Mouse (Mus musculus): ENCODE measurements around the gene Alox15. TPM values are rescaled to one million over a fixed set of nuclear protein-coding genes. Genes with fewer than 3 reads are reported as not detected.
A peak's percentile ranks its signal among the peaks of the same experiment; 100 is the strongest.
"Not testable (repeated sequence)": the region's sequence is repeated elsewhere in the genome, so short reads cannot be mapped to it uniquely, and the experiment has no call there.

Alox15 gene
- not detected for total RNA-seq (2021)
- long read RNA-seq, experiment 1: 0 reads
- long read RNA-seq, experiment 2, partial matches to known transcripts: 1 of 1 reads
- long read RNA-seq, experiment 2, other reads (novel, unspliced or antisense): 0 of 1 reads

GRCm38 (mm10) chr11:70351868-70352267, at the start of gene Alox15:
Alox15 (minus strand) TSS chr11:70352031.
- intact Hi-C loops (cut with DNase I; ENCODE audit: low total_unique reads): no loop called here
- DNase-seq: no peak

- DNase-seq: no peak
- intact Hi-C loops (cut with DNase I; ENCODE audit: low total_unique reads): no loop called here
Measured at GRCm38 (mm10) chr11:70389421-70389820, 37.6 kb upstream of the Alox15 start.

GRCm38 (mm10) chr11:70387436-70387835, 35.6 kb upstream of the Alox15 start:
- intact Hi-C loops (cut with DNase I; ENCODE audit: low total_unique reads): no loop called here
- DNase-seq: no peak

- DNase-seq: no peak
- intact Hi-C loops (cut with DNase I; ENCODE audit: low total_unique reads): no loop called here
Measured at GRCm38 (mm10) chr11:70384136-70384535, 32.3 kb upstream of the Alox15 start.

GRCm38 (mm10) chr11:70381330-70381729, 29.5 kb upstream of the Alox15 start:
- intact Hi-C loops (cut with DNase I; ENCODE audit: low total_unique reads): no loop called here
- no peak for DNase-seq

GRCm38 (mm10) chr11:70380478-70381005, 28.7 kb upstream of the Alox15 start:
- intact Hi-C loops (cut with DNase I; ENCODE audit: low total_unique reads): no loop called here
- no peak for DNase-seq

GRCm38 (mm10) chr11:70376054-70376453, 24.2 kb upstream of the Alox15 start:
- intact Hi-C loops (cut with DNase I; ENCODE audit: low total_unique reads): no loop called here
- no peak for DNase-seq

- intact Hi-C loops (cut with DNase I; ENCODE audit: low total_unique reads): no loop called here
Measured at GRCm38 (mm10) chr11:70374302-70374701, 22.5 kb upstream of the Alox15 start.

GRCm38 (mm10) chr11:70372849-70373557, 21.2 kb upstream of the Alox15 start:
- intact Hi-C loops (cut with DNase I; ENCODE audit: low total_unique reads): no loop called here

More at GRCm38 (mm10) chr11:70374302-70374701, 22.5 kb upstream of the Alox15 start:
- no peak for DNase-seq

GRCm38 (mm10) chr11:70372396-70372795, 20.6 kb upstream of the Alox15 start:
- no peak for DNase-seq
- intact Hi-C loops (cut with DNase I; ENCODE audit: low total_unique reads): no loop called here

More at GRCm38 (mm10) chr11:70372849-70373557, 21.2 kb upstream of the Alox15 start:
- no peak for DNase-seq

GRCm38 (mm10) chr11:70368626-70369025, 16.8 kb upstream of the Alox15 start:
- DNase-seq; intact Hi-C loops (cut with DNase I; ENCODE audit: low total_unique reads): not testable (repeated sequence)

- DNase-seq; intact Hi-C loops (cut with DNase I; ENCODE audit: low total_unique reads): not testable (repeated sequence)
Measured at GRCm38 (mm10) chr11:70367701-70368100, 15.9 kb upstream of the Alox15 start.

- intact Hi-C loops (cut with DNase I; ENCODE audit: low total_unique reads): no loop called here
- no peak for DNase-seq
Measured at GRCm38 (mm10) chr11:70348630-70349029, 3.2 kb downstream of the Alox15 start.

- intact Hi-C loops (cut with DNase I; ENCODE audit: low total_unique reads): no loop called here
- DNase-seq: no peak
Measured at GRCm38 (mm10) chr11:70347861-70348260, 4.0 kb downstream of the Alox15 start.

GRCm38 (mm10) chr11:70345546-70345945, 6.3 kb downstream of the Alox15 start:
- intact Hi-C loops (cut with DNase I; ENCODE audit: low total_unique reads): no loop called here
- DNase-seq: no peak

- intact Hi-C loops (cut with DNase I; ENCODE audit: low total_unique reads): no loop called here
- no peak for DNase-seq
Measured at GRCm38 (mm10) chr11:70345061-70345460, 6.8 kb downstream of the Alox15 start.

GRCm38 (mm10) chr11:70339481-70339880, 12.3 kb downstream of the Alox15 start:
- DNase-seq: no peak
- intact Hi-C loops (cut with DNase I; ENCODE audit: low total_unique reads): no loop called here

GRCm38 (mm10) chr11:70334477-70334876, 17.4 kb downstream of the Alox15 start:
- intact Hi-C loops (cut with DNase I; ENCODE audit: low total_unique reads): no loop called here
- DNase-seq: peak; percentile 49

- intact Hi-C loops (cut with DNase I; ENCODE audit: low total_unique reads): no loop called here
- DNase-seq: no peak
Measured at GRCm38 (mm10) chr11:70324726-70325125, 27.1 kb downstream of the Alox15 start.

- intact Hi-C loops (cut with DNase I; ENCODE audit: low total_unique reads): no loop called here
- no peak for DNase-seq
Measured at GRCm38 (mm10) chr11:70322528-70322927, 29.3 kb downstream of the Alox15 start, which contains the start of gene Alox12e. Alox12e (minus strand) TSS chr11:70322628.

- peak; percentile 38 for DNase-seq
- intact Hi-C loops (cut with DNase I; ENCODE audit: low total_unique reads): no loop called here
Measured at GRCm38 (mm10) chr11:70321664-70322063, 30.2 kb downstream of the Alox15 start.

All from gastrocnemius, postnatal 14 days (tissue).